Mouse (Mus musculus): ENCODE results near the gene Clca3a2. TPM values are rescaled to one million over a fixed set of nuclear protein-coding genes. Genes with fewer than 3 reads are reported as not detected.
"Not testable (repeated sequence)": the region's sequence is repeated elsewhere in the genome, so short reads cannot be mapped to it uniquely, and the experiment has no call there.

Clca3a2 gene
- polyA plus RNA-seq (2012; rRNA removed) = 14.2 and 24.4 TPM in 2 replicates

DNA sequence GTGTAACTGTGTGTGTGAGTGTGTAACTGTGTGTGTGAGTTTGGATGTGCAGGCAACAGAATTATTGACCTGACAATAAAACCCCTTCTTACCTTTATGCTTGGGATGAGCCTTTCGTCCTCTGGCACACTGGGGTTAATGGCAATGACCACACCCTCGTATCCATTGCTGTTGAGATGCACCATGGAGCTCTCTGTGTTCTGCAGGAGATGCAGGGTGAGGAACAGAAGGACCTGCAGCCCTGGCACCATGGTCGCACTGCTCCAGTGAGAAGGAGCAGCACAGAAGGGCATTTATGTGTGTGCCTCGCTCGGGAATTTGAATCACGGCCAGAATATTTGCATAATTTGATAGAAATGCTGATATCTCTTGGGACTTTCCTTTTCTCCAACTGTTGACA, at the start of gene Clca3a2:
Clca3a2 (minus strand) TSS at position 276 of the 400 bp plus-strand sequence.
- DNase-seq (ENCODE audit: low read depth) = not testable (repeated sequence)

DNA sequence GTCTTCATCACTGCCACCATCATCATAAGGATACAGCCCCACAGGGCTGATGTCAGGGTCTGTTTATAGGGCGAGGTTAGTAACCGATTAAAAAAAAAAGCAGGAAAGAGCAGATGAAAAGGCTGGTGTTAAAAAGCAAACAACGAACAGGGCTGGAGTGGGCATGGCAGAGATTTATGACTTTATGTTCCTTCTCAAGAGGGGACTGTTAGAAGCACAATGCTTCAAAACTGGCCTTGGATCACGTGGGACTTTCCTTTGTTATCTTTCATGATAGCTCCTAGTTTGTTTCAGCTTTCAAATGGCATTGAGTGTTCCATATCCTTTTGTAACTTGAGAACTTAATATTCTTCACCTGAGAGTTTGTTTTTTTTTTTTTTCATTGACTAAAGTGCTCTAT, 30.3 kb upstream of the Clca3a2 start:
- DNase-seq (ENCODE audit: low read depth) = no peak

- not testable (repeated sequence) for DNase-seq (ENCODE audit: low read depth)
Observed at GRCm38 (mm10) chr3:144849014-144849556, 29.8 kb upstream of the Clca3a2 start, which contains the start of gene Clca3b. TSS of gene Clca3b (minus strand) at chr3:144849357.

DNA sequence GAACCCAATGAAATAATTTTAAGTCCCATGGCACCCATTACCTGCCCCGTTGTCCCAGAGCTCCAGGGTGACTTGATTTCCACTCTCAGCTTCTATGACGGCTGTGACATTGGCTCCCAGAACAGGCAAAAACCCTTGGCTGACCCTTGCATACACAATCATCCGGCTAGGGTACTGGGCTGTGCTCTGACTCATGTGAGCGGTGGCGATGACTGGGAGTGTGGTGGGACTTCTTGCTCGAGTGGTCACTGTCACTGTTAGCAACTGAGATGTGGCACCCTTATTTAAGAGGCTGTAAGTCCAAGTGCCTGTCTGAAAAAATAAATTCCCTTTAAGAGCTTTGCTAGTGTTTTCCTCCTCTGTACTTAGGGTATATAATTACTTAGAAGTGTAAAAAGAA, 8.0 kb upstream of the Clca3a2 start:
- DNase-seq (ENCODE audit: low read depth) = no peak

DNA sequence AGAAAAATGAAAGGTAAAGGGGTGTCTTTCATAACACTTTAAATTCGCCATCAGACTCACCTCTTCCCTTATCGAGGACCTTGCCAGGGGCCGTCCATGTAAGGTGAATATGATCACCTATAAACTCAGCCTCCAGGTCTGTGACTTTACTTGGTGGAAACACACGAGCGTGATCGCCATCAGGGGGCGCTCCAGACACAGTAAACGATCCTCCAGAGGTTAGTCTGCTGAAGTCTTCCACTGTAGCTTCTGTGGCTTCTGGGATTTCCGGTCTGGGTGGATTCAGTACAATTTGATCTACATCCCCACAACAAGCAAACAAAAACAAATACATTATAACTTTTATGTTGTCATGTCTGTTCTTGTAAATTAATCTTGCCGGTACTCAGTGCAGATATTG, 5.9 kb upstream of the Clca3a2 start:
- no peak for DNase-seq (ENCODE audit: low read depth)

- no peak for DNase-seq (ENCODE audit: low read depth)
Observed at GRCm38 (mm10) chr3:144823331-144823730, 4.0 kb upstream of the Clca3a2 start.

GRCm38 (mm10) chr3:144820632-144821031, 1.3 kb upstream of the Clca3a2 start:
- DNase-seq (ENCODE audit: low read depth) = no peak

GRCm38 (mm10) chr3:144813336-144813735, 6.0 kb downstream of the Clca3a2 start:
- DNase-seq (ENCODE audit: low read depth) = not testable (repeated sequence)

GRCm38 (mm10) chr3:144811821-144812220, 7.5 kb downstream of the Clca3a2 start:
- DNase-seq (ENCODE audit: low read depth) = no peak

DNA sequence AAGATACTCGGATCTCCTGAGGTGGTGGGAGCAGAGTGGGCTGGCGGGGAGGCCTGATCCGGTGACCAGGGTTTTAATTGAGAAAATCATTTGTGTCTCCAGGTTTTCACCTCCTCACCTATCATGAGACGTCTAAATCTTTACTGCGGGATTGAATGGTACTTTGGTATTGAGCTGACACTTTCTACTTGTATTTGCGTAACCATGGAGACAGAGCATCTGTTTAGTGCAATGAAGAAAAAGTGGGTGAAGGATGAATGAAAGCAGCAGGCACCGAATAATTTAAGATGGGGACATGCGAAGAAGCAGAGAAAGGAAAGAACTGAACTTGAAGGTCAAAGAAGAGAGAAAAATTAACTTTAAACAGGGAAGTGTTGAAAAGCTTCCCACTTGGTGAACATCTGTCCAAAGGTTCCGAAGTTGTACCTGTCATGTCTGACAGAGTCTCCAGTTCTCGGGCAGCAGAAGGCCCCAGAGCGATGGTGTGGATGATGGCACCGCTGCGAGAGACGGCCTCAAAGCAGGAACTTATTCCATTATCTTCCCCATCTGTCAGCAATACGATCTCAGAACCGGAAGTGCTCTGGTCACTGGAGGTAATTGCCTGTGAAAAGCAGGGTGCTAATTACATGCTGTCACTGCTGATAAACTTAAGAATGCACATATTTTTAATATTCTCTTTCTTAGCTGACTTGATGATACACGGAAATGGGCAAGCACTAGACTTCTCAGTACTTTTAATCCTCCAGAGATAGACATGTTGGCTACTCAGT, 11.0 kb downstream of the Clca3a2 start:
- not testable (repeated sequence) for DNase-seq (ENCODE audit: low read depth)

GRCm38 (mm10) chr3:144806626-144807025, 12.7 kb downstream of the Clca3a2 start:
- DNase-seq (ENCODE audit: low read depth) = not testable (repeated sequence)

DNA sequence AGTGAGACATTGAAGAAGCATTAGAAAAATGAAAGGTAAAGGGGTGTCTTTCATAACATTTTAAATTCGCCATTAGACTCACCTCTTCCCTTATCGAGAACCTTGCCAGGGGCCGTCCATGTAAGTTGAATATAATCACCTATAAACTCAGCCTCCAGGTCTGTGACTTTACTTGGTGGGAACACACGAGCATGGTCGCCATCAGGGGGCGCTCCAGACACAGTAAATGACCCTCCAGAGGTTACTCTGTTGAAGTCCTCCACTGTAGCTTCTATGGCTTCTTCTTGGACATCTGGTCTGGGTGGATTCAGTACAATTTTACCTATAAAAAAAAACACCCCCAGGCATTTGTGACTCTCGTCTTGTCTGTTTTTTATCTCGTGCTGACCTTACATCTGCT, 17.4 kb downstream of the Clca3a2 start:
- DNase-seq (ENCODE audit: low read depth) = no peak

DNA sequence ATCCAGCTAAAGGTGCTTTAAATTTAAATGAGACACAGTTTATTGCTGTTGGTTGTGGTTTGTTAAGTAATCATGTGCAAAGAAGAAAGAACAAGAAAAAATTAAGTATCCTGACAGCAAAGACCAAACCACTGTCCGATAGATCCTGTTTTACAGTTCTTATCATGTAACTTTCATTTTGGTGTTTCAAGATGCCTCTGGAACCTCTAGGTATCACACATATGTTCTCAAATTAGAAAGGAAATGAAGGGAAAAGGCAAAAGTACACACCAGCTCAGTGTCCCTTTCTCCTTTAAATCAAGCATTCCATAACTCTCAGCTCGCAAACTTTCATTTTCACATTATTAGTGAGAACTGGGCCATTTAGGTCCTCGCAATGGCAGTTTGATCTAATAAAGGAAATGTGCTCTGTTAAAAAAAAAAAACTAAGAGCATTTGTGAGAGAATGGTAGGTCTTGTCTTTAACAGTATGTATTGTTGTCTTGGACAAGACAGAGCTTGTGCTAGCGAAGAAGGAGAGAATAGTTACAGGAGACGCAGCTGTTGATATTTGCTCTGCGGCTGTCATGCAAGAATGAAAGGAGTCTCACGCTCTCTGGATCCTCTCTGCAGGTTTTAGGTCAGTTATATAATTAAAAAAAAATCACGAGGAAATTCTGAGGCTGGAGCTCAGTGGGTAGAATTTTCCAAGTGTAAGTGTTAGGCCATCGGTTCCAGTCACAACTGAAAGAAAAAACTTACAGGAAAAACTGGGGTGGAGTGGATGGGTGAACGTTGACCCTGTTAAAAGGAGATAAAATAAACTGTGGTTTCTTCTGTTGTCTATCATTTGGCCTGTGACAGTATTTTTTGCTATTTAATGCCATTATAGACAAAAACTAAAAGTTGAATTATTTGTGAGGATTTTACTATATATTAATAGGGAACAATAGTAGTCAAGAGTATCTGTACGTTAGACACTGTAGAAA, 33.8 kb downstream of the Clca3a2 start:
- no peak for DNase-seq (ENCODE audit: low read depth)

GRCm38 (mm10) chr3:144765161-144765560, 54.1 kb downstream of the Clca3a2 start:
- no peak for DNase-seq (ENCODE audit: low read depth)

- DNase-seq (ENCODE audit: low read depth) = no peak
Observed at GRCm38 (mm10) chr3:144761454-144761853, 57.8 kb downstream of the Clca3a2 start.

DNA sequence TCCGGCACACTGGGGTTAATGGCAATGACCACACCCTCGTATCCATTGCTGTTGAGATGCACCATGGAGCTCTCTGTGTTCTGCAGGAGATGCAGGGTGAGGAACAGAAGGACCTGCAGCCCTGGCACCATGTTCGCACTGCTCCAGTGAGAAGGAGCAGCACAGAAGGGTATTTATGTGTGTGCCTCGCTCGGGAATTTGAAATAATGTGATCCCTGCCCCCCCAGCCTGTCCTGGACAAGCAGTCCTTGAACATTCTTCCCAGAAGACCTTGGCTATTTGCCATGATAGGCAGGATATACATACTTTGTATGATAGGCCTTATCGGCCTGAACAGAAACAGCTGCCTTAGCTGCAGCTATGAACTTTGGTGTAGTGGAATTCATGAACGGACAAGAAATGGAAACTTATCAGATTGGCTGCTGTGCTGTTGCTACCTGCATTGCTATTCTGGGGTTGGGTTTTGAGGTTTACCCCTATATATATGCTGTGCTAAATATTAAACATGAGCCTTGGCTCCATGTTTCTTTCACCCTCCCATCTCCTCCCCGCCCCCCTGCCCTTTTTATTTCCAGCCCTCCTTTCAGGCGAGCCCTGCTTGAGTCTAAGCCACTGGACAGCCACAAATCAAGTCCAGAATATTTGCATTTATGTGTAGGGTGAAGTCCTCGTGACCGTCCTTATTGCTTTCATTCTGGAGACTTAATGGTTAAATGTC, 58.5 kb downstream of the Clca3a2 start, which contains the start of gene Clca3a1:
Clca3a1 (minus strand) TSS at position 386 of the 718 bp plus-strand sequence.
- no peak for DNase-seq (ENCODE audit: low read depth)

DNA sequence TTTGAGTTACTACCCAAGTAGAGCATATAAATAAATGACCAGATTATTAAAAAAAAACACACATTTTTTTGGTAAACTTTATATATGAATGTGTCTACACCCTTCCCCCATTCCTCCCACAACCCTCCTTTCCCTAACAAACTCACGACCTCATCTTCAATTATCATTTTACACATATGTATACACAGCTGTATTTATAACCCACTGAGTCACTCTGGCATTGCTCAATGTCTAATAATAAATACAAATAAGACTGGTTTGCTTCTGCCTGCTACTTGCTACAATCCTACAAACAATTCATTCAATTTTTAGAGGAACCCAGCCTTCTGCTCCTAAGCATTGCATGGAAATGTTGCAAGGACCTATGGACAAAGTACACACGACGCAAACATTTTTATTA, 59.6 kb downstream of the Clca3a2 start:
- no peak for DNase-seq (ENCODE audit: low read depth)

DNA sequence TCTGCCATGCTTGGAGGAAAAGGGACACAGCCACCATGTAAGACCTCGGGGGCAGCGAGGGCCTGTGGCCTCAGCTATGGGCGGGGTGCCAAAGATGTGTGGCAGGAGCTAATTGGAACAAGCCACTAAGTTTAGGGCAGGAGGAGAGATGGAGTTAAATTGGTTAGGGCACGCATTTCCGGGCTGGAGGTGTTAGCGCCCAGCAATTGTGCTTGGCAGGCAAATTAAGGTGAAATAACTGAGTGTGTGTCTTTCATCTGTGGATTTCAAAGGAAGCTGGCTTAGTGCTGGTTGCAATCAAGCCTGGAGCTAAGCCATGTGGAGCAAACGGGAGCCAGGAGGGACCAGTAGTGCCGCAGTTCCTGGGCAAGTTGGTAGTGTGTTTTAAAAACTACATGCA, 63.2 kb downstream of the Clca3a2 start:
- peak; percentile 6 for DNase-seq (ENCODE audit: low read depth)

GRCm38 (mm10) chr3:144753120-144753519, 66.2 kb downstream of the Clca3a2 start:
- DNase-seq (ENCODE audit: low read depth) = no peak

- not testable (repeated sequence) for DNase-seq (ENCODE audit: low read depth)
Observed at GRCm38 (mm10) chr3:144749062-144749963, 70.0 kb downstream of the Clca3a2 start.

All from gonadal fat pad, adult 2 months (tissue).